Mouse (Mus musculus) G1E (cell line): ENCODE measurements around the gene Smdt1.

Source experiments
- CTCF ChIP-seq: IDR thresholded peaks from 2 replicates; pipeline ENCODE4 v1.5.1; 2012; ENCODE audit warnings: low read depth, low read length, inconsistent platforms, mixed read lengths
- POLR2AphosphoS5 ChIP-seq: IDR thresholded peaks from 2 replicates; pipeline ENCODE4 v1.6.1; 2012; ENCODE audit warnings: low read depth, low read length, inconsistent platforms; ENCODE audit not compliant: insufficient replicate concordance

DNA sequence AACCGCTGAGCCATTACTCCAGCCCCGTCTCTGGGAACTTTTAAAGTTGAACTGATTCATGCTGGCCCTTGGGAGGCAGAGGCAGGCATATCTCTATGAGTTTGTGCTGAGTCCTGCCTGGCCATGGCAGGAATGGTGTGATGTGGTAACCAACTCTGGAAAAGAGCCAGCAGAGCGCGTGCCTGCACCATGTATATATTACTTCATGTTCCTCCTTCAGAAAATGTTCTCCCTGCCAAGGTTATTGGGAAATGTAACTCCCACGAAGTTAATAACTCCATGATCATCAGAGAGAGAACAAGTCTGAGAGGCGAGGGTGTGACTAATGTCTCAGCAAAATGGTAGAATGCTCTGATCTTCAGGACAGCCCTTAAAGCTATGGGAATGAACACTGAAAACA is 20.9 kb upstream of the Smdt1 start:
- no peak for TF ChIP-seq POLR2AphosphoS5
- TF ChIP-seq CTCF = no peak
